Mouse (Mus musculus): ENCODE measurements around the gene Cd200r1.

Cd200r1 gene

DNA sequence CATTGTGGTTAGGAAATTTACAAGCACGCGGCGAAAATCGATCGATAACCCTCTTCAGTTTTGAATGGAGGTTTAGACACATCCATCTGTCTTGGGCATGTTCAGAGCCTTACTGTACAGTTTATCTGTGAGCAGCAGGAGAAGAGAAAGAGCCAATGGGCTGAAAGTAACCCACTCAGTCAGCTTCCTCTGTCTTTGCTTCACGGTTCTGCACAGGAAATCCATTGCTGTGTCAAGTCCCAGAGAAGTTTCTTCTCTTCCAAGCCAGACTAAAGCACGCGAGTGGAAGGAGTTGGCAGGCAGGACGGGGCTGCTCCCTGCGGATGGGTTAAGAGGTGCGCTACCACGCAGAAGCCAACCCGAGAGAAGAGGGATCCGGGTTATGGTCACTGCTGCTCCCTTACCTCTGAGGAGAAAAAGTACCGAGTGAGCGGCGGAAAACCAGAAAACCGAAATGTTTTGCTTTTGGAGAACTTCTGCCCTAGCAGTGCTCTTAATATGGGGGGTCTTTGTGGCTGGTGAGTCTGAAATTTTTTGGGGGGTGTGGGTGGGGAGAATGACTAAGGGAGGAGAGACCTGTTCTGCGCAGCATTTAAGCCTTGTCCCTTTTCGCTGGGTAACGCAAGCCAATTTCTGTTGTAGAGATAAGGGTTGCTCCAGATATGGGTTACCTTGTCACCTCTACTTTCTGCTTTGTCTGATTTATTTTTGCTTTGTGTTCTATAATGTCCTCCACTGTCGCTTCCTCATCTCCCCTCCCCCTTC, at the start of gene Cd200r1:
Cd200r1 (plus strand) TSS at position 182 of the 765 bp plus-strand sequence.
- WGBS = 67% methylated on average over 22 of the region's 22 CpGs

DNA sequence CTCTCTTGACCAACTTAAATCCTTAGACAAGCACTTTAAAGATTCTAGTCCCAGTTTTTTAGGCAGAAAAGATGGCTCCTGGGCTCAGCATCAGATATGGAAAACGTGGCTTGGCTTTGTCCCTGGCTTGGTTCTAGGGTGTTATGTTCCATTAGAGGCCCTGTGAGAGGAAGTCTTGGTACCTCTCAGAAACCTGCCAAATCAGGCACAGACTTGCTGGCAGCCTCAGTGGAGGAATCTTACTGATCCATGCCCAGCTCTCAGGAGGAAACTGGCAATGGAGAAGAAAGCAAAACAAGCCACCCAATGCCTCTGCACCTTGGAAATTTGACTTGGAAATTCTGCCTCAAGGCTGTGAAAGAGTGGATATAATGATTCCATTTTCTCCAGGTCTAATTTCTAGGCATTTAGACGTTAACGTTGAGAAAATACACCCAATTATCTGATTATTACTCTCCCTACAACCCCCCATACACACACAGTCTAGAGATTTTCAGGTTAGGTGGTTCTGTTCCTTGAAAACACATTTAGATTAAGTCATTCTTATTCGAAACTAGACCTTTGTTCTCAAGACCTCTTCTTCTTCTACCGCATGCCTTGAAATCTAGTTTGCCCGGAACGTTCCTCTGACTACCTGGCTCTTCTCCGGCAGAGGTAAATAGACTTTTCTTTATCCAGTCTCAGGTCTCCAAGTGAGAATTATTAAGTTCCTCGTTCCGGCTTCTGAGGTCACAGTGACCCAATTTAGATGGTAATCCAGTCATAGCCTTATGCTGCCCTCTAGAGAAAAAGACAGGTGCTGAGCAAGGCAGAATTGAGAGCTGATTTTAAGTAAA, 49.0 kb upstream of the Cd200r1 start:
- WGBS = 17% methylated on average over 10 of the region's 10 CpGs

- WGBS = 47% methylated on average over 2 of the region's 2 CpGs
These were observed 48.3 kb upstream of the Cd200r1 start for GRCm38 (mm10) chr16:44717141-44717634.

DNA sequence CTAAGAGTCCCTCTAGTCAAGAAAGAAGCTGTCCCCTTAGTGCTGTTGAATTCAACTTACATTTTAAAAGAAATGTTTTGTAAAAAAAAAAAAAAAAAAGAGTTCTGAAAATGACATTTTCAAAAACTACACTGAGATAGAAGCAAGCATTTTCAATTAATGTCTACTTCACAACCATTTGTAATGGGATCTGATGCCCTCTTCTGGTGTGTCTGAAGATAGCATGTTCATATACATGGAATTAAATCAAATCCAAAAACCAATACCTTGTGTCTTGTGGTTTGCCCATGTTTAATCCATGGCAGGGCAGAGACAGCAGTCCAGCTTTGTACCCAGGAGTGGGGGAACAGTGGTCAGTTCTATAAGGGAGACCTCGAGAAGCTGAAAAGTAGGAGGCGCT, 47.7 kb upstream of the Cd200r1 start:
- 78% methylated on average over 2 of the region's 2 CpGs for WGBS

DNA sequence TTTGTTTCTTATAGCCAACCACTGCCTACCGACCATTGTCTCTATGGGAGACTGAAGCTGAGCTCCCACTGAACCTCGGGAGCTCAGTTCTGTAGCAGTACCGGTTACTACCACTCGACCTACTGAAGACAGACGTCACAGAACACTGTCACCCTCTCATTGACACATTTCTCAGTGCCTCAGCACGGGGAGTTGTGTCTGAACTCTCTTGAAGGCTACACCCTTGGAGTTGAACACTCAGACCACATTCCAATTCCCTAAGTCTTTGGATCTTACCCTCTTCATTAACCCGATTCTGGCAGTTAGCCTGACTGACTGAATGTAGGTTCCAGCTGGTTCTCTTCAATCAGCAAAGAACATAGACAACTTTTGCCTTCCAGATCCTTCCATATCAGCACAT, 46.2 kb upstream of the Cd200r1 start:
- 67% methylated on average over 7 of the region's 7 CpGs for WGBS

- WGBS = 60% methylated on average over 3 of the region's 3 CpGs
These were observed 45.0 kb upstream of the Cd200r1 start for GRCm38 (mm10) chr16:44720518-44720917.

DNA sequence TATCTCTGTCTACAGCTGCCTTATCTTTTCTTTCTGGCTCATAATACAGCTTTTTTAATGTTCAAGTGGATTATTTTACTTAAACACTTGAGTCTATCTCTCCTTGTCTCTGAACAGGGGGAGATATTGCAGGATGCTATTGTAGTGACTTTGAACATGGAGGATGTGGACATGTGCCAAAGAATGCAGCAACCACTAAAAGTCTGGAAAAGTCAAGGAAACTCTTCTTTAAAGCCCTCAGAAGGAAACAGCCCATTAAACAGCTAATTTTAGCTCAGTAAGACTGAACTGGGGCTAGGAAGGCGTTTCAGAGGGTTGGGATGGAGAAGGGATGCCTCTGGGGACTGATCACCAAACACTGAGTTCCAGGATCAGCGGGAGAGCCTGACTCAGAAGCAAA, 42.9 kb upstream of the Cd200r1 start:
- 77% methylated on average over 2 of the region's 2 CpGs for WGBS

DNA sequence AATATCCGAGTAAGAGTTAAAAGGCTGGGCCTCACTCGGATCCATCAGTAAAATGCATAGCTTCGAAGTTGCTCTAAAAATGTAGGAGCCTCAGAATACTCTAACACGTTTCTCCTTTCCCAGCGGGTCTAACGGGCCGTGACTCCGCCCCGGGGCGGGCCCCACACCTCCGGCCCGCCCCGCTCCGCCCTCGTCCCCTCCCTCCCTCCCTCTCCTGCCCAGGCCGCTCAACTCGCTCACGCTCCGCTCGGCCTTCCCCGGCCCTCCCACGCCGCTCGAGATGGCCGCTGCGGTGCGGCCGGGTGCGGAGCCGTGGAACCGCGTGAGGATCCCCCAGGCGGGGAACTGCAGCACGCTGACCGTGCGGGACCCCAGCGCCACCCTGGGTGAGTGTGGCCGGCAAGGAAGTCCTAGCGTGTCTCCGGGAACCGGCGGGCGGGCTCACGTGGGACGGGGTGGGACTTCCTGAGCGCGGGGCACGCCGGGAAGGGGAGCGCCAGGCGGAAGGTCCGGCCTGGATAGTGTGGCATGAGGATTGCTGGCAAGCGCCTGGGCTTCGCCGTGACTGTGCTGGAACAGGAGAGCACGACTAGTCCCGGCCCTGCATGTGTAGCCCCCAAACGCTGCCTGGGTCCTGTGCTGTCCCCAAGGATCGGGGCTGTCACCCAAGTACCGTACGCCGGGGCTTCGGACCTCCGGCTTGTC, 41.3 kb upstream of the Cd200r1 start, which contains the start of gene Nepro:
Nepro (plus strand) TSS at position 219 of the 705 bp plus-strand sequence.
- under 1% methylated on average over 62 of the region's 64 CpGs for WGBS

- under 1% methylated on average over 14 of the region's 14 CpGs for WGBS
These were observed 40.7 kb upstream of the Cd200r1 start for GRCm38 (mm10) chr16:44724847-44725246.

DNA sequence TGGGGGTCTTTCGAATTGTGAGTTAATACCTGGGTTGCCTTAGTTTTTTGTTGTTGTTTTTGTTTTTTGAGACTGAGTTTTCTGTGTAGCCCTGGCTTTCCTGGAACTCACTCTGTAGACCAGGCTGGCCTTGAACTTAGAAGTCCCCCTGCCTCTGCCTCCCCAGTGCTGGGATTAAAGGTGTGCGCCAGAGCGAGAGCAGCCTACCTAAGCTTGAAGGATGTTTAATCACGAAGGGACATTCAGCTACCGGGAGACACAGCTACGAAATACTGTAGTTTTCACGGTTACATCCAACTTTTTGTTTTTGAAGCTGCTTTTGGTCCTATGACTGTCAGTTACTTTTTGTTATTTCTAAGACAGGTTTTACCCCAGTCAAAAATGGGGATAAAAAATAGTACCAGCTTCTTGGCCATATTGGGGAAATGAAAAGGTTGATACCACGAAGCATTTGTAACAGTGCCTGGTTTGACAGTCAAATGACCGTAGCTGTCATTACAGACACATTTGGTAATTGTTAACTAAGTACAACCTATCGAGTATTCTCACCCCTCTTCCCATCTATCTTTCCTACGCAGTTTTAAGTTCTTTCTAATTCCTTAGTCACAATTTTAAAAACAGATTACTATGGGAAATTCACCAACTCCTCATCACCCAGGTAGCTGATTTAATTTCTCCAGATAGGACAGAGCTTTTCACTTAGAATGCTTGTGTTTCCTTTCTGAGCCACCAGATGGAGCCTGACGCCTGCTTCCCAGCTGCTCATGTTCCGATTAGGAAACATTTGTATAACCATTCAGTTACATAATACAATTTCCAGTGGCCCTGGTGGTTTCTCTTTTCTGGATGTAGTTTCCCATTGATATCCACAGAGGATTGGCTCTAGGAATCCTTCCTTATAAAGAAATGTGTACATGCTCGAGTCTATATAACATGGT, 40.0 kb upstream of the Cd200r1 start:
- WGBS = 24% methylated on average over 14 of the region's 14 CpGs

DNA sequence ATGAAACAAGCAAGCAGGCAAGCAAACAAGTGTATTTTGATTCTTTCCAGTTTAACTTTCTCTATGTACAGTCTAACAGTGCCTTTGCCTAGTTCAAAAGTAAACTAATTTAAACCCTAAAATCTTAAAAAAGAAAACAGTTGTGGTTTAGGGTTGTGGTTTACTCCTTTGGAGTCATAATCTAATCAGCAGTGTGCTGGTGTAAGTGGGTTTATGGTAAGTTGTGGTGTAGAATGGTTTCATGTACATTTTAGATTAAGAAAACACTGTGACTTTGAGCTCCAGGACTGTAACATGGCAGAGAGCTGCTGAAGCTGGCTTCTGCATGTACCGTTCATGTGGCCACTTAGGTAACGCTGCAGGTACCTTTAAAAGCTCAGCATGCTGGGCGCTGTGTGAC, 38.0 kb upstream of the Cd200r1 start:
- WGBS = 98% methylated on average over 3 of the region's 3 CpGs

DNA sequence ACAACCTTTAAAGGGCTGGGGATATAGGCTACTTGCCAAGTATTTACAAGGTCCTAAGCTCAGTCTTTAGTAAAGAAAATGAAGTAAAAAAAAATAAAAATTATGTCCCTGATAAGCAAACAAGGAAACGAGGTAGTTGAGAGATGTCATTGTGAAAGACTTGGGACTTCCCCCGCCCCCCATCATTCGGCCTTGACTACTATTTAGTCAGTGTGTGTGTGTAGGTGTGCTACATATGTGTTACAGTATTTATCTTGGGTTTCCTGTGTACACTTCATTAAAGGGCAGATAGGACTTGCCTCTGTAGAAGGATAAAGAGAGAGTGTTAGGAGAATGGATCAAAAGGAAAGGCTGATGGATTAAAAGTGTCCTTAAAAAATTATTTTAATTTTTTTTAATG, 31.5 kb upstream of the Cd200r1 start:
- 65% methylated on average over 3 of the region's 3 CpGs for WGBS

- 86% methylated on average over 5 of the region's 5 CpGs for WGBS
These were observed 29.9 kb upstream of the Cd200r1 start for GRCm38 (mm10) chr16:44735676-44736075.

DNA sequence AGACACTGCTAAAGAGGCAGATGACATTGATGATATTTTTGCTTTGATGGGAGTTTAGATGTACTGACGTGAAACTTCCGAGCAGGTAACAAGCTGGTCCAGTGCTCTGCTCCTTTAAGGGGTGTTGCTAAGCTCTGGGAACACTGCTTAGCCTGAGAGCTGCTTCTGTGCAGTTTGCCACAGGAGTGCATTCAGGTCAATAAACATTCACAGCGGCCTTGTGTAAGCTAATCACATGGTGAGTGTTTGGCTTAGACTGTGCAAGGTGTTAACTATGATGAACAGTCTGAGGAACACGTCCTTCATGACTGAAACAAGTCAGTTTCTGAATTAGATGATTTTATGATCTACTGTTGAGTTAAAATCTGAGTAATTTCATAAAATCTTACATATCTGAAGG, 29.4 kb upstream of the Cd200r1 start:
- 72% methylated on average over 4 of the region's 4 CpGs for WGBS

- 92% methylated on average over 1 of the region's 1 CpGs for WGBS
These were observed 22.8 kb upstream of the Cd200r1 start for GRCm38 (mm10) chr16:44742753-44743152.

GRCm38 (mm10) chr16:44745471-44745865, 20.1 kb upstream of the Cd200r1 start:
- WGBS = 3% methylated on average over 14 of the region's 14 CpGs

DNA sequence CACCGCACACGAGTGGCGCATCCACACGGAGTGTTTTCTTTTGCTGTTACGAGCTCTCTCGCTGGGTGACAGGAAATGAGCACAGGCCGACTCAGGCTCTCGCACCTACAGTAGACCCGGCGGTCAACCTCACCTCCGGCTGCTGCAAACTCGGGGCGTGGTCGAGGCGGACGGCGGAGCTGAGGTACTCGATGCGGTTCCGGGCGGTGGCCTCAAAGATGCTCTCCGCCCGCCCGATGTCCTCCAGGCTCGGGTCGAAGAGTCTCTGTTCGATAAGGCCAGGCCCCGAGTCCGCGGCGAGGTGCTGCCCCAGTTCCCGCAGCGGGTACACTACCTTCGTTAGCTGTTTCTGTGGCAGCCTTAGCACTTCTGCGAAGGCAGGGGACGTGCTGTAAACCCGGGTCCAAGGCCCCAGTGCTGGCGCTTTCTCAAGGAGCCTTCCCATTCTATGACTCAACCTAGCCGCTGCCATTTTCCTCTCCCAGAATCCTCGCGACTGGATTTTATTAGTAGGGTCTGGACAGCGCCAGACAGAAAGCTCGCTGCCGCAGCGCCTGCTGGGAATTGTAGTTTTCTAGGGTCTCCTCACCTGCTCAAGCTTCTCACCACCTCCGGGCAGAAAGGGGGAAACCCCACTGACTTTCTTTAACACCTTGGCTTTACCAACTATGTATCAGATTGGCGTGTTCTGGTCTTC, 19.5 kb upstream of the Cd200r1 start, which contains the start of gene Gtpbp8:
Gtpbp8 (minus strand) TSS at position 498 of the 697 bp plus-strand sequence.
- under 1% methylated on average over 47 of the region's 47 CpGs for WGBS

DNA sequence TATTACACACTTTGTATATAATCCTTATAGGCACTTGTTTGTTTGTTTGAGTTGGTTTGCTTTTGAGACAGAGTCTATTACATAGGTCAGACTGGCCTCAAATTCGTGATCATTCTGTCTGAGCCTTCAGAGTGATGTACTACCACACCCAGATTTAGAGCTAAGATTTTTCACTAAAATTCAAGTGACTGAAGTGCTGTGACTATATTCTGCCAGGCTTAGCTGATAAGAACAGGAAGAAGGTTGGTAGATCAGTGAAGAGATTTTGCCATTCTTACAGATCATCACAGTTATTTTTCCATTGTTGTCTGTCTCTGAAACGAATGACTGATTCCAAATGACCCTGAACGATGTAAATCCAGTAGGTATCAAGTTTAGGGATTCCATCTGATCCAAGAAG, 17.5 kb upstream of the Cd200r1 start:
- WGBS = 63% methylated on average over 3 of the region's 3 CpGs

DNA sequence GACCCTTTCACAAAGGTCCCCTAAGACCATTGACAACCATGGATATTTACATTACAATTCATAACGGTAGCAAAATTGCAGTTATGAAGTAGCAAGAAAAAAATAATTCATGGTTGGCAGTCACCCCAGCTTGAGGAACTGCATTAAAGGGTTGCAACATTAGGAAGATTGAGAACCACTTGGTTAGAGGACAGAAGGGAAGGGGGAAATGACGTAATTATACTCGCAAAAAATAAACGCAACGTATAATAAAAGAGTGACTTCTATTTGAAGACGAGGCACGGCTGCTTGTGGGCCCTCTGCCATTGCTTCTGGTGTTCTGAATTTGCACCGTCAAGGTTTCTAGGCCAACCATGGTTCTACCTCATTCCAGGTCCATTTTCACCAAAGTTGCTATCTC, 7.8 kb upstream of the Cd200r1 start:
- whole genome bisulfite sequencing = 76% methylated on average over 8 of the region's 8 CpGs

DNA sequence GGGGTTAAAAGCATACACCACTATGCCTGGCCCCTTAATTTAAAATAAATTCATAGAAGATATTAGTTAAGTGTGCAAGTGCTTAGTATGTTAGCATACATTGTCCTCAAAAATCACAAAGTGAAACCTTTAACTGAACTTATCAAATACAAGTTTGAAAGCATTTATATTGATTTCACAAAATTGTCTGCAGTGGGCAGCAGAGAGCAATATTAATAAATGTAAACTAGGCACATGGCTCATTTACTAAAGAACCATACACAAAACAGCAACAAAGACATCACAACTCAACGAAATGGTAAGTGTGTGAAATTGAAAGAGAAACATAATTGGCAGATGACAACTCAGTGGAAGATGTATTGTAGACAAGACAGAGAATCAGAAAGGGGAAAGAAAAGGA, 3.7 kb upstream of the Cd200r1 start:
- 38% methylated on average over 1 of the region's 1 CpGs for WGBS
